Comparison of ENCODE assay signal across 12 mouse cellular contexts in the genomic region with DNA sequence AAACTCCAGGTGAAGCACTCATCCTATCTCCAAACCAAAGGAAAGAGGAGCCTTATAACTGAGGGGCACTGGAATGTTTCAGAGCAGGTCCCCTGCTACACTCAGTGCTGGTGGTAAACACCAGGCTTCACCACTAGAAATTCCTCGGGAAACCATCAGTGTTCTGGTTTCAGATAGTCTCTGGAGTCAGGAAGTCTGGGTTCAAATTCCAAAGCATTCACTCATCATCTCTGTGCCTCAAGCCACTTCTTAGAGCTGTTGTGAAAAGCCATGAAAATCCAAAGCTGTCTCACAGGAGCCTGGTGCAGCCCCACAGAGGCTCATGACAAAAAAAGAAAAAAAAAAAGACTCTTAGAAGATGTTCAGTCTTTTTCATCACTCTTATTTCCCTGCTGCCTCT.
"Had no signal": no experiment of that assay in that cellular context is flagged by ENCODE, and none has a peak within 500 bp of the region (broad histone marks: within the 10 kb centered on the region; RNA-seq: fewer than 3 reads in every experiment).

No protein-coding gene starts in this region.

- H3K4me2 ChIP-seq: limb, embryonic 15.5 days; liver, embryonic 13.5 days; lung, embryonic 15.5 days; midbrain, embryonic 13.5 days; stomach, embryonic 15.5 days had no signal

- DNase-seq: kidney, adult 8-10 months; kidney, postnatal 36 days; liver, embryonic 13.5 days; liver, postnatal 0 days; lung, postnatal 14 days; right cerebral cortex, postnatal 14 days; thymus, adult 2 months; thymus, postnatal 36 days had no signal

- H3K9ac ChIP-seq: limb, embryonic 15.5 days; liver, embryonic 13.5 days; liver, postnatal 0 days; lung, embryonic 15.5 days; midbrain, embryonic 13.5 days; stomach, embryonic 15.5 days had no signal

- H3K27me3 ChIP-seq: limb, embryonic 15.5 days; liver, embryonic 13.5 days; lung, embryonic 15.5 days; midbrain, embryonic 13.5 days; stomach, embryonic 15.5 days had no signal

- H3K36me3 ChIP-seq: limb, embryonic 15.5 days; liver, embryonic 13.5 days; lung, embryonic 15.5 days; midbrain, embryonic 13.5 days; stomach, embryonic 15.5 days had no signal

- H3K4me3 ChIP-seq: limb, embryonic 15.5 days; liver, embryonic 13.5 days; lung, embryonic 15.5 days; midbrain, embryonic 13.5 days; stomach, embryonic 15.5 days had no signal

- H3K4me1 ChIP-seq: limb, embryonic 15.5 days; liver, embryonic 13.5 days; lung, embryonic 15.5 days; midbrain, embryonic 13.5 days; stomach, embryonic 15.5 days had no signal

- H3K9me3 ChIP-seq: limb, embryonic 15.5 days; liver, embryonic 13.5 days; lung, embryonic 15.5 days; midbrain, embryonic 13.5 days; stomach, embryonic 15.5 days had no signal

- ATAC-seq: liver, postnatal 0 days; midbrain, embryonic 13.5 days had no signal

- H3K27ac ChIP-seq: limb, embryonic 15.5 days; liver, embryonic 13.5 days; lung, embryonic 15.5 days; midbrain, embryonic 13.5 days; stomach, embryonic 15.5 days had no signal
